ENCODE assay signal across 24 mouse cellular contexts in the genomic region with DNA sequence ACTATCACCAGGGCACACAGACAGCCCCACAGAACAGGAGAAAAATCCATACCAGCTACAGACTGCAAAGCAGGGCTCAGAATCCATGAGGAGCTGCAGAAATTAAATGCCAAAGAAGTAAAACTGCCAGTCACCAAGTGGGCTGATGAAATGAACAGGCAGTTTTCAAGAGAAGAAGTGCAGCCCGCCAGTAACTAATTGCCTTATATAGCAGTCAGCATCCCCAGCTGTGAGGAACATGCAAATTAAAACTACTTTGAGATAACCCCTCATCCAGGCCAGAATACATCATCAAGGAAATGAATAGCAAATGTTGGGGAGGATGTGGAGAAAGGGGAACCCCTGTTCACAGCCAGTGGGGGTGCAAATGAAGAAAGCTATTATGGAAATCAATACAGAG.
A peak's percentile ranks its signal among the peaks of the same experiment; 100 is the strongest.
DNase-seq lines count a peak whose midpoint lies in the region; ATAC-seq and TF ChIP-seq lines count a peak whose summit lies in the region.
"Had no signal": no experiment of that assay in that cellular context is flagged by ENCODE, and none has a peak within 500 bp of the region (broad histone marks: within the 10 kb centered on the region; RNA-seq: fewer than 3 reads in every experiment).

No protein-coding gene starts in this region.

- H3K27ac ChIP-seq in CH12.LX (ENCODE audit: insufficient read depth, low read depth) = no peak overlapping the region
- H3K27ac ChIP-seq in intestine, embryonic 16.5 days (ENCODE audit: low read length) = no peak overlapping the region
- no peak overlapping the region for H3K27ac ChIP-seq in cerebellum, adult 2 months (ENCODE audit: insufficient read depth, low read length)
- H3K27ac ChIP-seq: embryonic facial prominence, embryonic 13.5 days; embryonic facial prominence, embryonic 15.5 days; forebrain, embryonic 10.5 days; forebrain, embryonic 12.5 days had no signal

- H3K4me2 ChIP-seq in CH12.LX (ENCODE audit: insufficient read depth, low read depth, poor library complexity, severe bottlenecking) = no peak overlapping the region
- no peak overlapping the region for H3K4me2 ChIP-seq in intestine, embryonic 16.5 days (ENCODE audit: low read depth, low read length)
- H3K4me2 ChIP-seq: embryonic facial prominence, embryonic 13.5 days; embryonic facial prominence, embryonic 15.5 days; forebrain, embryonic 12.5 days had no signal

- no peak for TF ChIP-seq RAD21 in CH12.LX (IDR thresholded peaks at IDR 0.05; ENCODE audit: low read depth, low read length)

- no peak for TF ChIP-seq CTCF in CH12.LX (conservative IDR thresholded peaks at IDR 0.05 in 1 of 2, IDR thresholded peaks at IDR 0.05 in 1 of 2; ENCODE audit: low read depth in 2 of 2, low read length in 2 of 2)
- no peak for TF ChIP-seq CTCF in brain, embryonic 14.5 days (IDR thresholded peaks at IDR 0.05; ENCODE audit: borderline replicate concordance, extremely low read depth, insufficient read depth, insufficient read length)
- TF ChIP-seq CTCF in cerebellum, adult 2 months (IDR thresholded peaks at IDR 0.05; ENCODE audit: borderline replicate concordance, insufficient read depth, low read depth, low read length) = no peak

- H3K4me1 ChIP-seq in CH12.LX (ENCODE audit: control insufficient read depth in 1 of 2, insufficient read depth in 2 of 2) = peaks cover 6 to 39% of the 10 kb centered on the region in 2 experiments; a peak in 3 of 4 replicates
- H3K4me1 ChIP-seq in intestine, embryonic 16.5 days (ENCODE audit: control insufficient read depth, insufficient read depth, low read length) = peaks cover 5% of the 10 kb centered on the region; the same call in 1 of the 2 replicates
- peaks cover 8% of the 10 kb centered on the region for H3K4me1 ChIP-seq in cerebellum, adult 2 months (ENCODE audit: control insufficient read depth, insufficient read depth, low read length)

- peak overlapping the region in 1 of 3 experiments; percentile 48 for H3K4me3 ChIP-seq in CH12.LX (replicated peaks in 1 of 3; ENCODE audit: low read depth in 2 of 3, low read length in 2 of 3, poor library complexity in 1 of 3)
- no peak overlapping the region for H3K4me3 ChIP-seq in intestine, embryonic 16.5 days (ENCODE audit: low read length)
- no peak overlapping the region for H3K4me3 ChIP-seq in cerebellum, adult 2 months (replicated peaks; ENCODE audit: insufficient read depth, low read depth, low read length)
- H3K4me3 ChIP-seq: embryonic facial prominence, embryonic 13.5 days; embryonic facial prominence, embryonic 15.5 days; erythroblast, embryonic 14.5 days; forebrain, embryonic 10.5 days; forebrain, embryonic 12.5 days had no signal

- H3K36me3 ChIP-seq in CH12.LX (replicated peaks in 1 of 2; ENCODE audit: control insufficient read depth in 1 of 2, insufficient read depth in 1 of 2, low read length in 1 of 2) = peaks cover 0 to 2% of the 10 kb centered on the region in 2 experiments
- no peaks in the 10 kb centered on the region for H3K36me3 ChIP-seq in intestine, embryonic 16.5 days (ENCODE audit: control insufficient read depth, insufficient read depth, low read length)
- H3K36me3 ChIP-seq: embryonic facial prominence, embryonic 13.5 days; embryonic facial prominence, embryonic 15.5 days; forebrain, embryonic 10.5 days; forebrain, embryonic 12.5 days had no signal

- no peaks in the 10 kb centered on the region for H3K27me3 ChIP-seq in CH12.LX (replicated peaks)
- H3K27me3 ChIP-seq in intestine, embryonic 16.5 days (replicated peaks; ENCODE audit: control insufficient read depth, insufficient read depth, low read length) = no peaks in the 10 kb centered on the region
- H3K27me3 ChIP-seq in cerebellum, adult 2 months (ENCODE audit: control insufficient read depth, insufficient read depth, low read length) = no peaks in the 10 kb centered on the region

- TF ChIP-seq POLR2A in CH12.LX (IDR thresholded peaks at IDR 0.05; ENCODE audit: low read depth, low read length) = no peak
- TF ChIP-seq POLR2A in brain, embryonic 14.5 days (IDR thresholded peaks at IDR 0.05; ENCODE audit: borderline replicate concordance, extremely low read depth, insufficient read depth, insufficient read length, poor library complexity, severe bottlenecking) = no peak
- no peak for TF ChIP-seq POLR2A in cerebellum, adult 2 months (IDR thresholded peaks at IDR 0.05; ENCODE audit: borderline replicate concordance, insufficient read depth, low read length)

- DNase-seq in A20 (ENCODE audit: low read depth, low spot score) (peak; percentile 29), CH12.LX (ENCODE audit: extremely low read depth) (peak; percentile 74)
- DNase-seq in brain, embryonic 14.5 days (ENCODE audit: low read depth) = peak; percentile 50
- no peak for DNase-seq in cerebellum, adult 2 months
- DNase-seq in gastrocnemius, adult 18-20 months (ENCODE audit: low spot score) = no peak
- DNase-seq: adrenal gland, adult 2 months; adrenal gland, postnatal 10 days; adrenal gland, postnatal 25 days; B cell, adult 2 months; cerebellum, adult 11 months; cerebellum, adult 18-20 months; cerebellum, adult 9-10 months; cerebellum, postnatal 10 days; cerebellum, postnatal 25 days; embryo, embryonic 11 days had no signal

- no peaks in the 10 kb centered on the region for H3K79me2 ChIP-seq in CH12.LX (replicated peaks; ENCODE audit: control insufficient read depth, extremely low read depth, insufficient read depth, poor library complexity, severe bottlenecking)

- 0 out of 2 replicates have a peak overlapping the region, but pooled peaks have one; percentile 13 for H3K9ac ChIP-seq in CH12.LX (ENCODE audit: insufficient read depth, low read depth)
- H3K9ac ChIP-seq in intestine, embryonic 16.5 days (ENCODE audit: low read depth, low read length) = no peak overlapping the region
- H3K9ac ChIP-seq: embryonic facial prominence, embryonic 13.5 days; embryonic facial prominence, embryonic 15.5 days; forebrain, embryonic 12.5 days had no signal

- no peak for ATAC-seq in intestine, embryonic 16.5 days
- ATAC-seq: CD4-positive, CD25-positive, alpha-beta regulatory T cell, adult 4 months; forebrain, embryonic 14.5 days; forebrain, embryonic 16.5 days had no signal

- WGBS in intestine, embryonic 16.5 days = 70% methylated on average over 1 of the region's 1 CpGs
- WGBS in cerebellum, adult 2 months = 80% methylated on average over 1 of the region's 1 CpGs

- H3K9me3 ChIP-seq in CH12.LX (replicated peaks; ENCODE audit: low read length) = no peaks in the 10 kb centered on the region
- H3K9me3 ChIP-seq in intestine, embryonic 16.5 days (ENCODE audit: control insufficient read depth, low read length) = no peaks in the 10 kb centered on the region
- H3K9me3 ChIP-seq: embryonic facial prominence, embryonic 13.5 days; embryonic facial prominence, embryonic 15.5 days; forebrain, embryonic 10.5 days; forebrain, embryonic 12.5 days had no signal

- TF ChIP-seq EP300 in CH12.LX (IDR thresholded peaks at IDR 0.05; ENCODE audit: low read length) = no peak; the same call in 1 of the 2 replicates

- dilution Hi-C loops in CH12.LX (cut with MboI; ENCODE audit: extremely low pct_ligation_motif_present, extremely low pct_unique_long_range_greater_than_20kb, low sequenced_read_pairs) = no loop called here

- in situ Hi-C loops in CH12.LX (cut with MboI; ENCODE audit: low pct_ligation_motif_present, low pct_unique_long_range_greater_than_20kb, low sequenced_read_pairs) = no loop called here

TF ChIP-seq in CH12.LX, 34 proteins besides CTCF, POLR2A, EP300 and RAD21:
- TF ChIP-seq POLR2AphosphoS2 (IDR thresholded peaks at IDR 0.05; ENCODE audit: low read depth, low read length) (no peak), BHLHE40 (IDR thresholded peaks at IDR 0.05; ENCODE audit: low read depth, low read length) (no peak), TBP (conservative IDR thresholded peaks at IDR 0.05; ENCODE audit: low read depth, low read length) (peak; percentile 79), MEF2A (IDR thresholded peaks at IDR 0.05; ENCODE audit: borderline replicate concordance, low read depth, low read length) (0 out of 2 replicates have a peak, but pooled peaks have one; percentile 34), MAZ (IDR thresholded peaks at IDR 0.05; ENCODE audit: low read depth, low read length) (no peak), ETS1 (conservative IDR thresholded peaks at IDR 0.05; ENCODE audit: low read depth, low read length) (peak; percentile 81), TCF12 (IDR thresholded peaks at IDR 0.05; ENCODE audit: low read depth, low read length) (0 out of 2 replicates have a peak, but pooled peaks have one; percentile 34)

Comparison
In these comparisons a context has a peak if more than half of its experiments do, and no peak if none do; other contexts are left out.
1. DNase-seq: peak in A20 (single experiment), CH12.LX (single experiment) and brain, embryonic 14.5 days (single experiment); none in cerebellum, adult 2 months (0 of 2) and gastrocnemius, adult 18-20 months (single experiment).